In the genomic region with DNA sequence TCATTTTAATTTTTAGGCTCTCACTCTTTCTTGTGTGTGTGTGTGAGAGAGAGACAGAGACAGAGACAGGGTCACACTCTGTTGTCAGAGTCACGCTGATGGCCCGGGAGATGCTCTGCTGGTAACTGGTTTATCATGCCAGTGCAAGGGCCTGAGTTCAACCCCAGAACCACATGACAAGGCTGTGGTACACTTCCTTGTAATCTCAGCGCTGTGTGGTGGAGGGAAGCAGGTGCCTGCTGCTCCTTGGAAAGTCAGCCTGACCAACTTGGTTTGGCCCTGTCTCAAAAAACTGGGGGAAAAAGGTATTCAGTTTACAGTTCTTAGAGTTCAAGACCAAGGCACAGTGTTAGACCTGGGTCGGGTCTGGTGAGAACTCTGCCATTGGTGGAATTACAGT, we compare ENCODE assay signal across 20 mouse cellular contexts. TPM values are rescaled to one million over a fixed set of nuclear protein-coding genes. Genes with fewer than 3 reads are reported as not detected.
DNase-seq lines count a peak whose midpoint lies in the region; ATAC-seq and TF ChIP-seq lines count a peak whose summit lies in the region.
"Had no signal": no experiment of that assay in that cellular context is flagged by ENCODE, and none has a peak within 500 bp of the region (broad histone marks: within the 10 kb centered on the region; RNA-seq: fewer than 3 reads in every experiment).

No protein-coding gene starts in this region.

- H3K4me2 ChIP-seq in neural tube, embryonic 15.5 days, result no peak overlapping the region
- H3K4me2 ChIP-seq: embryonic facial prominence, embryonic 15.5 days; hindbrain, embryonic 14.5 days had no signal

- peaks cover 4% of the 10 kb centered on the region for H3K4me1 ChIP-seq in testis, adult 2 months (ENCODE audit: control insufficient read depth, insufficient read depth, low read length)
- peaks cover 1% of the 10 kb centered on the region for H3K4me1 ChIP-seq in neural tube, embryonic 15.5 days

- TF ChIP-seq POLR2A in testis, adult 2 months (IDR thresholded peaks at IDR 0.05; ENCODE audit: control insufficient read depth, low read depth, low read length), result no peak

- H3K9me3 ChIP-seq in neural tube, embryonic 15.5 days (replicated peaks), result no peaks in the 10 kb centered on the region
- H3K9me3 ChIP-seq: embryonic facial prominence, embryonic 15.5 days had no signal

- no peak for TF ChIP-seq CTCF in testis, adult 2 months (IDR thresholded peaks at IDR 0.05; ENCODE audit: control insufficient read depth, insufficient read depth, insufficient replicate concordance, low read depth, low read length)

- no peak overlapping the region for H3K9ac ChIP-seq in neural tube, embryonic 15.5 days (replicated peaks)
- H3K9ac ChIP-seq: embryonic facial prominence, embryonic 15.5 days; hindbrain, embryonic 14.5 days had no signal

- no peak for ATAC-seq in neural tube, embryonic 15.5 days (ENCODE audit: low FRiP score)
- ATAC-seq: forebrain, embryonic 14.5 days had no signal

- H3K27ac ChIP-seq in testis, adult 2 months (ENCODE audit: control insufficient read depth, insufficient read depth, low read depth, low read length), result no peak overlapping the region
- H3K27ac ChIP-seq in neural tube, embryonic 15.5 days (replicated peaks), result no peak overlapping the region
- H3K27ac ChIP-seq: embryonic facial prominence, embryonic 15.5 days; forebrain, embryonic 10.5 days; hindbrain, embryonic 14.5 days had no signal

- no peak for DNase-seq in testis, postnatal 14 days (ENCODE audit: low spot score)
- DNase-seq in induced T-regulatory cell, adult 2 months (ENCODE audit: low read depth), result peak; percentile 34
- peak; percentile 49 for DNase-seq in naive thymus-derived CD4-positive, alpha-beta T cell, adult 2 months (ENCODE audit: low read depth)
- DNase-seq in kidney, adult 8-10 months, result no peak
- no peak for DNase-seq in left cerebral cortex, postnatal 4 days
- DNase-seq: adrenal gland, adult 8-10 months; adrenal gland, postnatal 36 days; cerebellum, adult 2 months; embryo, embryonic 11 days; gastrocnemius, postnatal 36 days; heart, adult 11 months; heart, postnatal 10 days; heart, postnatal 4 days had no signal

- intact Hi-C loops in left cerebral cortex, postnatal 4 days (cut with DNase I), result no loop called here

- no peaks in the 10 kb centered on the region for H3K36me3 ChIP-seq in testis, adult 2 months (ENCODE audit: control insufficient read depth, insufficient read depth, low read length)
- H3K36me3 ChIP-seq in neural tube, embryonic 15.5 days, result no peaks in the 10 kb centered on the region
- H3K36me3 ChIP-seq: embryonic facial prominence, embryonic 15.5 days; forebrain, embryonic 10.5 days had no signal

- H3K4me3 ChIP-seq in testis, adult 2 months (ENCODE audit: control insufficient read depth, low read depth, low read length), result peak overlapping the region; percentile 25
- H3K4me3 ChIP-seq in neural tube, embryonic 15.5 days (replicated peaks), result no peak overlapping the region
- H3K4me3 ChIP-seq: embryonic facial prominence, embryonic 15.5 days; erythroblast, embryonic 14.5 days; forebrain, embryonic 10.5 days had no signal

- no peaks in the 10 kb centered on the region for H3K27me3 ChIP-seq in testis, adult 2 months (ENCODE audit: control insufficient read depth, insufficient read depth, low read length)
- H3K27me3 ChIP-seq in neural tube, embryonic 15.5 days (replicated peaks), result peaks cover 9% of the 10 kb centered on the region
- H3K27me3 ChIP-seq: embryonic facial prominence, embryonic 15.5 days had no signal

- 88% methylated on average over 4 of the region's 4 CpGs for WGBS in neural tube, embryonic 15.5 days

RNA-seq across cellular contexts. Expression of gene Adgre5, which starts 26.3 kb away (rescaled TPM):
- 6.1 and 13.1 TPM in 2 replicates for polyA plus RNA-seq in testis, adult 2 months (2012; rRNA removed)
- 12.2 and 15.5 TPM in 2 replicates for polyA plus RNA-seq in neural tube, embryonic 15.5 days (2015; fragmentation: Nextera tagmentation; extraction: Ambion mirVana)
- 10 to 100 TPM in 1 of 2 experiments, 1 to 10 TPM in 1; 9.4 to 11.5 TPM for total RNA-seq in left cerebral cortex, postnatal 4 days (2021)

RNA-seq across cellular contexts. Expression of gene Ddx39, which starts 52.5 kb away (rescaled TPM):
- polyA plus RNA-seq in testis, adult 2 months (2012; rRNA removed), result 101 and 105 TPM in 2 replicates
- 86.5 and 117 TPM in 2 replicates for polyA plus RNA-seq in neural tube, embryonic 15.5 days (2015; fragmentation: Nextera tagmentation; extraction: Ambion mirVana)
- total RNA-seq in left cerebral cortex, postnatal 4 days (2021), result 10 to 100 TPM; 39.1 to 39.7 TPM

Comparison
In these comparisons a context has a peak if more than half of its experiments do, and no peak if none do; other contexts are left out.
1. DNase-seq: peak in induced T-regulatory cell, adult 2 months (single experiment) and naive thymus-derived CD4-positive, alpha-beta T cell, adult 2 months (single experiment); none in testis, postnatal 14 days (single experiment), kidney, adult 8-10 months (0 of 2) and left cerebral cortex, postnatal 4 days (single experiment).